Comparison of ENCODE assay signal across 13 mouse cellular contexts in genomic region chr8:3179930-3180329, GRCm38 (mm10).
DNase-seq lines count a peak whose midpoint lies in the region; ATAC-seq and TF ChIP-seq lines count a peak whose summit lies in the region.
"Had no signal": no experiment of that assay in that cellular context is flagged by ENCODE, and none has a peak within 500 bp of the region (broad histone marks: within the 10 kb centered on the region; RNA-seq: fewer than 3 reads in every experiment).

No protein-coding gene starts in this region.

- no peak overlapping the region for H3K4me3 ChIP-seq in embryonic facial prominence, embryonic 11.5 days (ENCODE audit: low read depth, low read length)
- no peak overlapping the region for H3K4me3 ChIP-seq in embryonic facial prominence, embryonic 10.5 days
- H3K4me3 ChIP-seq in left cerebral cortex, adult 2 months: no peak overlapping the region
- H3K4me3 ChIP-seq in thymus, adult 2 months (ENCODE audit: control insufficient read depth, insufficient read depth, low read length): no peak overlapping the region
- H3K4me3 ChIP-seq: embryonic facial prominence, embryonic 15.5 days; liver, embryonic 12.5 days; neural tube, embryonic 13.5 days had no signal

- peak; percentile 62 for TF ChIP-seq CTCF in left cerebral cortex, adult 2 months (IDR thresholded peaks at IDR 0.05)
- TF ChIP-seq CTCF in Patski (IDR thresholded peaks at IDR 0.05): peak; percentile 53
- TF ChIP-seq CTCF in thymus, adult 2 months (IDR thresholded peaks at IDR 0.05; ENCODE audit: borderline replicate concordance, control insufficient read depth, extremely low read depth, insufficient read depth, low read length, poor library complexity): no peak

- H3K27ac ChIP-seq in embryonic facial prominence, embryonic 11.5 days (replicated peaks; ENCODE audit: low read depth, low read length): no peak overlapping the region
- no peak overlapping the region for H3K27ac ChIP-seq in embryonic facial prominence, embryonic 10.5 days (replicated peaks)
- H3K27ac ChIP-seq in left cerebral cortex, adult 2 months: no peak overlapping the region
- no peak overlapping the region for H3K27ac ChIP-seq in thymus, adult 2 months (ENCODE audit: control insufficient read depth, insufficient read depth, low read length)
- H3K27ac ChIP-seq: embryonic facial prominence, embryonic 15.5 days; liver, embryonic 12.5 days; neural tube, embryonic 13.5 days had no signal

- ATAC-seq in embryonic facial prominence, embryonic 11.5 days (replicated peaks; ENCODE audit: insufficient number of reproducible peaks, low FRiP score, low TSS enrichment, low read depth): no peak
- ATAC-seq in Patski: no peak
- ATAC-seq: liver, embryonic 12.5 days had no signal

- CTCF ChIA-PET in Patski (lab: Charles Lee): interaction anchor here (0.6 to 5.1 kb wide), 6 partner anchors 8 to 157 kb away, joined by 3 to 36 read pairs (median 4); partner anchors contain the start of gene Insr

- no peak overlapping the region for H3K9ac ChIP-seq in embryonic facial prominence, embryonic 11.5 days (replicated peaks; ENCODE audit: low read length)
- H3K9ac ChIP-seq: embryonic facial prominence, embryonic 15.5 days; liver, embryonic 12.5 days; neural tube, embryonic 13.5 days had no signal

- no peak overlapping the region for H3K4me2 ChIP-seq in embryonic facial prominence, embryonic 11.5 days (ENCODE audit: low read depth, low read length)
- H3K4me2 ChIP-seq: embryonic facial prominence, embryonic 15.5 days; liver, embryonic 12.5 days; neural tube, embryonic 13.5 days had no signal

- peaks cover 3% of the 10 kb centered on the region; the same call in 1 of the 2 replicates for H3K36me3 ChIP-seq in embryonic facial prominence, embryonic 11.5 days (replicated peaks; ENCODE audit: control insufficient read depth, insufficient read depth, low read depth, low read length)
- H3K36me3 ChIP-seq in embryonic facial prominence, embryonic 10.5 days (replicated peaks): peaks cover 60% of the 10 kb centered on the region
- H3K36me3 ChIP-seq in thymus, adult 2 months (ENCODE audit: control insufficient read depth, insufficient read depth, low read length): peaks cover 18% of the 10 kb centered on the region

- POLR2A ChIA-PET in Patski (lab: Charles Lee): no interaction called here

- no peaks in the 10 kb centered on the region for H3K4me1 ChIP-seq in embryonic facial prominence, embryonic 11.5 days (ENCODE audit: control insufficient read depth, insufficient read depth, low read length)
- no peaks in the 10 kb centered on the region for H3K4me1 ChIP-seq in embryonic facial prominence, embryonic 10.5 days
- no peaks in the 10 kb centered on the region for H3K4me1 ChIP-seq in thymus, adult 2 months (replicated peaks; ENCODE audit: control insufficient read depth, insufficient read depth, low read length)
- H3K4me1 ChIP-seq: embryonic facial prominence, embryonic 15.5 days; liver, embryonic 12.5 days; neural tube, embryonic 13.5 days had no signal

- in situ Hi-C loops in Patski (cut with MboI; ENCODE audit: low pct_unique_long_range_greater_than_20kb): loop anchor here (10.0 kb wide), 1 partner anchor 155 kb away; no protein-coding TSS in a partner anchor

- DNase-seq in embryonic facial prominence, embryonic 11.5 days (ENCODE audit: low spot score): peak; percentile 25
- no peak for DNase-seq in embryonic facial prominence, embryonic 10.5 days (ENCODE audit: low spot score)
- no peak for DNase-seq in left cerebral cortex, adult 2 months (ENCODE audit: extremely low spot score in 1 of 2, low spot score in 2 of 2)
- no peak for DNase-seq in left cerebral cortex, adult 8-10 months (ENCODE audit: low spot score in 2 of 2)
- DNase-seq in Patski (ENCODE audit: low read depth, low spot score): no peak
- peak; percentile 3 for DNase-seq in mesoderm, embryonic 11.5 days (ENCODE audit: low read depth, low spot score)
- DNase-seq in thymus, postnatal 36 days: no peak
- no peak for DNase-seq in thymus, adult 2 months
- DNase-seq: adrenal gland, postnatal 25 days; kidney, postnatal 25 days had no signal

- 67% methylated on average over 1 of the region's 1 CpGs for WGBS in embryonic facial prominence, embryonic 11.5 days
- WGBS in embryonic facial prominence, embryonic 10.5 days: 78% methylated on average over 1 of the region's 1 CpGs
- WGBS in thymus, adult 2 months: 84% methylated on average over 1 of the region's 1 CpGs

- H3K27me3 ChIP-seq in embryonic facial prominence, embryonic 11.5 days (ENCODE audit: control insufficient read depth, insufficient read depth, low read length): no peaks in the 10 kb centered on the region
- H3K27me3 ChIP-seq in embryonic facial prominence, embryonic 10.5 days (replicated peaks; ENCODE audit: low read depth, poor library complexity, severe bottlenecking): no peaks in the 10 kb centered on the region
- no peaks in the 10 kb centered on the region for H3K27me3 ChIP-seq in Patski
- no peaks in the 10 kb centered on the region for H3K27me3 ChIP-seq in thymus, adult 2 months (ENCODE audit: control insufficient read depth, insufficient read depth, low read length)
- H3K27me3 ChIP-seq: embryonic facial prominence, embryonic 15.5 days; liver, embryonic 12.5 days; neural tube, embryonic 13.5 days had no signal

- H3K9me3 ChIP-seq in embryonic facial prominence, embryonic 11.5 days (replicated peaks; ENCODE audit: control insufficient read depth, low read length): no peaks in the 10 kb centered on the region
- peaks cover 10% of the 10 kb centered on the region for H3K9me3 ChIP-seq in embryonic facial prominence, embryonic 10.5 days

- TF ChIP-seq POLR2A in thymus, adult 2 months (IDR thresholded peaks at IDR 0.05; ENCODE audit: control insufficient read depth, extremely low read depth, insufficient read depth, low read length, poor library complexity): no peak

- intact Hi-C loops in left cerebral cortex, adult 2 months (cut with DNase I): loop anchor here (10.0 kb wide), 2 partner anchors 155 to 275 kb away; no protein-coding TSS in a partner anchor

Comparison
In these comparisons a context has a peak if more than half of its experiments do, and no peak if none do; other contexts are left out.
1. DNase-seq: peak in embryonic facial prominence, embryonic 11.5 days (single experiment) and mesoderm, embryonic 11.5 days (single experiment); none in embryonic facial prominence, embryonic 10.5 days (single experiment), left cerebral cortex, adult 2 months (0 of 2), left cerebral cortex, adult 8-10 months (0 of 2), Patski (single experiment), thymus, postnatal 36 days (0 of 2) and thymus, adult 2 months (single experiment).